Mouse (Mus musculus): ENCODE measurements at regions not wholly inside any gene's neighbourhood (a gene's known extent, or its start where the extent isn't known, plus 50 kb on each side); places are given as distances from the start of the nearest gene placed in this dataset.

DNA sequence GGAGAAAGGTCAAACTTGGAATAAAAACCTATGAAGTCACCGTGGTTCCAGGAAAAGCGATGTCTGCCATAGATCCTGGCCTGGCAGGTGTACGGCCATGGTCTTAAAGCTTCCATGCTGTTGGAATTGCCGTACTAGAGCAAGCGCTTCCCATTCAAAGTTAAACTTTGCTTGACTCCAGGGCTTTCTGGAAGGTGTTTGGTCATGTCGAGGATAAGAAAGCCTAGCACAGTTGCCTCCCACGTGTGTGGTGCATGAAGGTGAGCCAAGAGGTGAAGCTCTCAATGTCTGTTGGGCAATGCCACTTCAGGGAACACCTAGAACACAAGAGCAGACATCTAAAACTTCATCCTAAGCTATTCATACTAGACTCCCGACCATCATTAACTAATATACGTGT, 174.3 kb upstream of the Fam19a5 start:
- DNase-seq (ENCODE audit: extremely low spot score in 1 of 2, low spot score in 2 of 2), result no peak
- no peak overlapping the region for H3K4me3 ChIP-seq
- no peak for TF ChIP-seq CTCF (IDR thresholded peaks at IDR 0.05)
- intact Hi-C loops (cut with DNase I), result loop anchor here (5.0 kb wide), 1 partner anchor 172 kb away; the partner anchor contains the start of gene Fam19a5
- H3K27ac ChIP-seq, result no peak overlapping the region

DNA sequence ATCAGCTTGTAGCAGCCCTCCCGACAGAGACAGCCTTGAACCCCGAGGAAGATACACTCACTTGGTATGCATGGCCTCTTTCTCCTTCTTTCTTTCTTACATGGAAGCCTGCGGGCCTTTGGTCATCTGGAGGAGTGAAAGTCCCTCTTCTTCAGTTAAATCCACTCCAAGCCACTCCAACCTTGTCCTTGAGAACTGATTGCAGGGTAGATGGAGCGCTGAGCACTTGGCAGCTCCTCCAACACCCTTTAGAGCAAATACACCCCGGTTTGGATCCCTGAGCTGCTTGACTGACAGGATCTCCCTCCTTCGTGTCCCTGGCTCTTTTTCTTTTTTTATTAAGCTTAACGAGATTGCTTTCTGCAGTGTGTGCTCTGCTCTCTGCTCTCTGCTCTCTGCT, 173.3 kb upstream of the Fam19a5 start:
- no peak for DNase-seq (ENCODE audit: extremely low spot score in 1 of 2, low spot score in 2 of 2)
- Histone ChIP-seq H3K4me3 (no peak overlapping the region), H3K27ac (no peak overlapping the region)
- intact Hi-C loops (cut with DNase I), result loop anchor here (5.0 kb wide), 1 partner anchor 172 kb away; the partner anchor contains the start of gene Fam19a5
- TF ChIP-seq CTCF (IDR thresholded peaks at IDR 0.05), result no peak

DNA sequence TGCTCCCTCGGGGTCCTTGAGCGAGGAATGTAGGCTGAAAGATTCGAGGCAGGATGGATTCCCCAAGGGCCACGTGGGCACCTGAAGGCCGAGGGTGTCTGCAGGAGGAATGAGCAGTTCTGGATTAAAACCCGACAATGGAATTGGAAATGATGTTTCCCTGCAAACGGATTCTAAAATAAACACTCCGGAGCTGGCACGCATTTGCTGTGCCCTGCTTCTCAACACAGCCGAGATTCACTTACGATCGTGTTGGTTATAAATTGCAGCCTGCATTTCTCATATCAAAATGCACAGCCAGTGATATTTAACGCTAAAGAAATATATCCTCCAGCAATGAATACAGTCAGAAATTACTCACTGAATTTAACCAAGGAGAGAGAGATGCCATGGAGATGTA, 169.4 kb upstream of the Fam19a5 start:
- intact Hi-C loops (cut with DNase I), result loop anchor here (5.0 kb wide), 1 partner anchor 168 kb away; the partner anchor contains the start of gene Fam19a5
- TF ChIP-seq CTCF (IDR thresholded peaks at IDR 0.05), result no peak
- Histone ChIP-seq H3K27ac (no peak overlapping the region), H3K4me3 (0 out of 2 replicates have a peak overlapping the region, but pooled peaks have one; percentile 4)
- DNase-seq (ENCODE audit: extremely low spot score in 1 of 2, low spot score in 2 of 2), result peak in 1 of 2 experiments; percentile 23

GRCm38 (mm10) chr15:87375596-87376194, 168.4 kb upstream of the Fam19a5 start:
- H3K27ac ChIP-seq, result no peak overlapping the region
- intact Hi-C loops (cut with DNase I), result no loop called here
- no peak overlapping the region for H3K4me3 ChIP-seq
- DNase-seq (ENCODE audit: extremely low spot score in 1 of 2, low spot score in 2 of 2), result no peak
- TF ChIP-seq CTCF (IDR thresholded peaks at IDR 0.05), result no peak

GRCm38 (mm10) chr15:87383551-87384265, 160.4 kb upstream of the Fam19a5 start:
- Histone ChIP-seq H3K4me3 (no peak overlapping the region), H3K27ac (no peak overlapping the region)
- intact Hi-C loops (cut with DNase I), result no loop called here
- DNase-seq (ENCODE audit: extremely low spot score in 1 of 2, low spot score in 2 of 2), result no peak
- TF ChIP-seq CTCF (IDR thresholded peaks at IDR 0.05), result no peak

GRCm38 (mm10) chr15:87384279-87385066, 159.6 kb upstream of the Fam19a5 start:
- Histone ChIP-seq H3K4me3 (no peak overlapping the region), H3K27ac (no peak overlapping the region)
- no peak for DNase-seq (ENCODE audit: extremely low spot score in 1 of 2, low spot score in 2 of 2)
- TF ChIP-seq CTCF (IDR thresholded peaks at IDR 0.05), result no peak
- intact Hi-C loops (cut with DNase I), result no loop called here

DNA sequence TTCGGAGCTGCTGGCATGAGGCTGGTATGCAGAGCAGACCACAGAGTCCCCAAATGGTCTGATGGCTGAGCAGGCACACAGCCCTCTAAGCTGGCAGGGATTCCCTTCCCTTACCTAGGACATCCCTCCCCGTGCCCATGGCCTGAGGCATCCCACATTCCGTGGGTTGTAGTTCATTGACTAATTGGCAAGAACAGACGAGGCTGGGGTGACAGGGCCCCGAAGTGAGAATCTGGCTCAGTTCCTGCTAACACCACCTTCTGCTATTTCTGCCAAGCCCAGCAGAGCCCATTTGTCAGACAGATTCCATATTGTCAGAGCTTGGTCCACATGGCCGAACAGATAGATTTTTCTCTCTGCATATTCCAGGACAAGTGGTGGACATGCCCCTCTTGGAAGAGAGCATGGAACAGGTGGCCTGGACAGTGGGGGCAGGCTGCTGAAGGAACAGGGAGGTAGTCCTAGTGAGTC, 157.6 kb upstream of the Fam19a5 start:
- intact Hi-C loops (cut with DNase I), result no loop called here
- H3K27ac ChIP-seq, result no peak overlapping the region
- no peak for DNase-seq (ENCODE audit: extremely low spot score in 1 of 2, low spot score in 2 of 2)
- no peak for TF ChIP-seq CTCF (IDR thresholded peaks at IDR 0.05)
- H3K4me3 ChIP-seq, result no peak overlapping the region

- H3K27ac ChIP-seq, result no peak overlapping the region
- DNase-seq (ENCODE audit: extremely low spot score in 1 of 2, low spot score in 2 of 2), result no peak
- intact Hi-C loops (cut with DNase I), result no loop called here
- no peak for TF ChIP-seq CTCF (IDR thresholded peaks at IDR 0.05)
- no peak overlapping the region for H3K4me3 ChIP-seq
These were observed 152.7 kb upstream of the Fam19a5 start for GRCm38 (mm10) chr15:87391395-87391794.

GRCm38 (mm10) chr15:87398396-87398795, 145.7 kb upstream of the Fam19a5 start:
- no peak for DNase-seq (ENCODE audit: extremely low spot score in 1 of 2, low spot score in 2 of 2)
- no peak for TF ChIP-seq CTCF (IDR thresholded peaks at IDR 0.05)
- Histone ChIP-seq H3K4me3 (no peak overlapping the region), H3K27ac (no peak overlapping the region)
- intact Hi-C loops (cut with DNase I), result no loop called here

DNA sequence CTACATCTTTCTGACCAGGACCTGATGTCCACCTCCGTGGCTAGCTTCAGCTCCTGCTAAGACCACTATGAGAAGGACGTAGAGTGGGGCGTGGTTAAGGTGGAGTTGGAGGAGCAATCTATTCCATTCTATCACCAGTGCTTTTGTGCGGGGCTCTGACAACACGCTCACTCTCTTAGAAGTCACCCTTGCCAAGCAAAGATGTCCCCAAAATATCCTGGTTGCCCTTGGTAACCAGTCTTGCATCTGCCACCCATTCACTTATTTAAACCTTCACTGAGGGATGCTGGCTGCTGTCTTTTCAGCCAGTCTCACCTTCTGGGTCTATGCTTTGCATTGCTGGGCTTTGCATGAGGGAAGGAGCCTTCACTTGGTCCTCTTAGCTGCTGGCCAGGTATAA, 138.4 kb upstream of the Fam19a5 start:
- Histone ChIP-seq H3K27ac (peak overlapping the region; percentile 78), H3K4me3 (no peak overlapping the region)
- TF ChIP-seq CTCF (IDR thresholded peaks at IDR 0.05), result no peak
- DNase-seq (ENCODE audit: extremely low spot score in 1 of 2, low spot score in 2 of 2), result peak; percentile 33 to 39
- intact Hi-C loops (cut with DNase I), result no loop called here

- intact Hi-C loops (cut with DNase I), result no loop called here
- H3K27ac ChIP-seq, result no peak overlapping the region
- H3K4me3 ChIP-seq, result no peak overlapping the region
- DNase-seq (ENCODE audit: extremely low spot score in 1 of 2, low spot score in 2 of 2), result no peak
- TF ChIP-seq CTCF (IDR thresholded peaks at IDR 0.05), result no peak
These were observed 132.1 kb upstream of the Fam19a5 start for GRCm38 (mm10) chr15:87411978-87412377.

DNA sequence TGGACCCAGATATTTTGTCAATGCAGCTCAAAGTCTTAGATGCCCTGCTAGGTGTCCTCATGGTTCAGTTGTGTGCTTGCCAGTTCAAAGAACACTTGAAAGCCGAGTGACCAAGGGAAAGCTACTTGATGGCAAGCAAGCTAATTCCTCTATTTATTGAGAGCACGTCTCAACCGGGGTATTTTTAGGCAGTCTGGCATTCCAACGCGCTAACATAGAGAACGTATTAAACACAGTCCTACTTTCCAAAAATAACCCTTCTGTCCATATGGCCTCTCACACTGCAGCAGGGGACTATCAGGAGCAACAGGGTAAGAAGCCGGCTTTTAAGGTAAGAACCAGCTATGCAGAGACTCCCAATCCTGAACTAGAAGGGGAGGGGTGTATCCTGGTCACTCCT, 128.1 kb upstream of the Fam19a5 start:
- no peak for TF ChIP-seq CTCF (IDR thresholded peaks at IDR 0.05)
- Histone ChIP-seq H3K27ac (no peak overlapping the region), H3K4me3 (no peak overlapping the region)
- no peak for DNase-seq (ENCODE audit: extremely low spot score in 1 of 2, low spot score in 2 of 2)
- intact Hi-C loops (cut with DNase I), result no loop called here
